ENCODE assay signal across 10 mouse cellular contexts in genomic region chr4:107448481-107448880, GRCm38 (mm10). TPM values are rescaled to one million over a fixed set of nuclear protein-coding genes. Genes with fewer than 3 reads are reported as not detected.
DNase-seq lines count a peak whose midpoint lies in the region; TF ChIP-seq lines count a peak whose summit lies in the region.
"Had no signal": no experiment of that assay in that cellular context is flagged by ENCODE, and none has a peak within 500 bp of the region (broad histone marks: within the 10 kb centered on the region; RNA-seq: fewer than 3 reads in every experiment).

No protein-coding gene starts in this region.

- no peak for DNase-seq in cerebellum, adult 2 months
- DNase-seq in cerebellum, adult 8-10 months, result no peak
- no peak for DNase-seq in layer of hippocampus, adult 2 months (ENCODE audit: low spot score in 2 of 2)
- no peak for DNase-seq in layer of hippocampus, adult 11-12 months (ENCODE audit: low spot score)
- peak; percentile 29 for DNase-seq in urinary bladder, postnatal 14 days (ENCODE audit: low spot score)
- DNase-seq in urinary bladder, adult 2 months (ENCODE audit: low spot score), result no peak
- DNase-seq in right cerebral cortex, adult 2 months (ENCODE audit: low spot score in 2 of 2), result no peak
- DNase-seq in layer of hippocampus, adult 8-10 months (ENCODE audit: low spot score in 2 of 2), result no peak
- DNase-seq: gastrocnemius, postnatal 14 days; midbrain, embryonic 14.5 days had no signal

- H3K4me1 ChIP-seq in cerebellum, adult 2 months (ENCODE audit: control insufficient read depth, insufficient read depth, low read length), result no peaks in the 10 kb centered on the region

- TF ChIP-seq CTCF in cerebellum, adult 2 months (IDR thresholded peaks at IDR 0.05; ENCODE audit: borderline replicate concordance, insufficient read depth, low read depth, low read length), result 0 out of 2 replicates have a peak, but pooled peaks have one; percentile 4
- TF ChIP-seq CTCF in layer of hippocampus, adult 2 months (conservative IDR thresholded peaks at IDR 0.05), result peak; percentile 71

- TF ChIP-seq POLR2A in cerebellum, adult 2 months (IDR thresholded peaks at IDR 0.05; ENCODE audit: borderline replicate concordance, insufficient read depth, low read length), result no peak

- 90% methylated on average over 6 of the region's 6 CpGs for WGBS in cerebellum, adult 2 months

- no peak overlapping the region for H3K4me3 ChIP-seq in cerebellum, adult 2 months (replicated peaks; ENCODE audit: insufficient read depth, low read depth, low read length)
- H3K4me3 ChIP-seq in layer of hippocampus, adult 2 months, result no peak overlapping the region

- H3K27me3 ChIP-seq in cerebellum, adult 2 months (ENCODE audit: control insufficient read depth, insufficient read depth, low read length), result no peaks in the 10 kb centered on the region; the same call in 1 of the 2 replicates

- H3K27ac ChIP-seq in cerebellum, adult 2 months (ENCODE audit: insufficient read depth, low read length), result no peak overlapping the region
- no peak overlapping the region for H3K27ac ChIP-seq in layer of hippocampus, adult 2 months

RNA-seq across cellular contexts. Expression of gene Glis1, which starts 14.1 kb away (rescaled TPM):
- polyA plus RNA-seq in cerebellum, adult 2 months (2012; rRNA removed), result 0.38 and 0.46 TPM in 2 replicates
- total RNA-seq in layer of hippocampus, adult 2 months (2021), result 1 to 10 TPM in 1 of 2 experiments, under 1 TPM in 1; 0.64 to 2.5 TPM
- polyA plus RNA-seq in urinary bladder, adult 2 months (2012; rRNA removed), result 0.12 and 0.43 TPM in 2 replicates
- total RNA-seq in layer of hippocampus, adult 8-10 months (2022), result 1 to 10 TPM in 3 of 4 experiments, under 1 TPM in 1; 0.99 to 3.1 (median 1.6) TPM
